Mouse (Mus musculus) adipose tissue, adult 10 weeks (tissue): ENCODE data around the gene Crxos. TPM values are rescaled to one million over a fixed set of nuclear protein-coding genes. Genes with fewer than 3 reads are reported as not detected.

Experiments
- polyA plus RNA-seq: library from polyadenylated mRNA; stranded (reverse); fragments of 350-450 nt; fragmentation: Illumina TruSeq; extraction: RNeasy Lipid Tissue Mini Kit (QIAGEN cat#74804); gene quantifications from one replicate; pipeline ENCODE4 v1.2.3, GENCODE M21; 2014; ENCODE audit warnings: low read depth, low replicate concordance

Gene Crxos
- not detected for polyA plus RNA-seq

DNA sequence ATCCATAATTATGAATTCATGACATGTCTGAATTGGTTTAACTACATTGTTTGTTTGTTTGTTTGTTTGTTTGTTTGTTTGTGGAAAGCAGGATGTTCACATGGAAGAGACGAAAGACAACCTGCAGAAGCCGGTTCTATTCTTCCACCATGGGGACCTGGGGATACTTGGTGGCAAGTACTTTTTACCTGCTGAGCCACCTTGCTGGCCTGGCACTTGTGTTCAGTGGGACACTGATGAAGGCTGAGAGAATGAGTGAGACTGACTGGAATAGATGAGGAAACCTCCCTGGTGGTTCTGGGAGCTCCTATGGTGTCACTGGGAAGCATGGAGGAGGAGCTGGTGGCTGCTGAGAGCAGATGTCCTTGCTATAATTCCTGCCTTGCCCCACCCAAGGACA lies at the start of gene Crxos:
Crxos (plus strand) TSS at position 301 of the 400 bp plus-strand sequence.

DNA sequence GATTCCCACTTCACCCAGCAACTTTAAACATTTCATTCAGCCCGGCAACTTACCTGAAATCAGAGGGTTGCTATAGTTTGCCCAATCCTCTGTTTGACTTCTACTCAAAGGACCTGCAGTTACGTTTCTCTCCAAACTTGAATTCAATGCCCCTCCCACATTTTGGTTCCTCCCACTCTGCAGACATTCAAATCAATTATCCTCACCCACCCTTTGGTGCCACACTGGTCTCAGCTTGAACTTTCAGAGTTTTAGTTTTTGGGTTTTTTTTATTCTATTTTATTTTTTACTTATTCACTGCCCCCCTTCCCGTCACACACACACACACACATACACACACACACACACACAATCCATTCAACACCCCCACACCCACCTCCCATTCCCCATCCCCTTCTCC lies 42.8 kb upstream of the Crxos start, which contains the start of gene Obox6:
Obox6 (minus strand) TSS at position 101 of the 400 bp plus-strand sequence.

DNA sequence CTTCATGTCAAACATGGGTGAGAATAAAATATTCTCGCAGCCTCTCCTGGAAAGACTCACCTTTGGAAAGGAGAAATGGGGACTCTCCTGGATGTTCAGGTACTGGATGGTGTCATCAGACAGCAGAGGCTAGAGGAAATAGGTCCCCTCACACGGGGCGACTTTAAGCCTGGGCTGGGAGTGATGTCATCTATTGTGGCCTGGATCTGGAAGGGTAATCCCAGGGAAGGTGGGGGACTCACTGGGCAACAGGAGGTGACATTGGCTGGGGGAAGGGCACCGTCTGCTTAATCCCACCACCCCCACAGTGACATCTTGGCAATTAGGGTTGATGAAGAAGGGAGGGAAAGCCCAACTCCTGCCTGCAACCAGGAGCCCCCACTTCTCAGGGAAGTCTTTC lies 2.7 kb upstream of the Crxos start, which contains the start of gene Crx:
Crx (minus strand) TSS at position 213 of the 400 bp plus-strand sequence.

DNA sequence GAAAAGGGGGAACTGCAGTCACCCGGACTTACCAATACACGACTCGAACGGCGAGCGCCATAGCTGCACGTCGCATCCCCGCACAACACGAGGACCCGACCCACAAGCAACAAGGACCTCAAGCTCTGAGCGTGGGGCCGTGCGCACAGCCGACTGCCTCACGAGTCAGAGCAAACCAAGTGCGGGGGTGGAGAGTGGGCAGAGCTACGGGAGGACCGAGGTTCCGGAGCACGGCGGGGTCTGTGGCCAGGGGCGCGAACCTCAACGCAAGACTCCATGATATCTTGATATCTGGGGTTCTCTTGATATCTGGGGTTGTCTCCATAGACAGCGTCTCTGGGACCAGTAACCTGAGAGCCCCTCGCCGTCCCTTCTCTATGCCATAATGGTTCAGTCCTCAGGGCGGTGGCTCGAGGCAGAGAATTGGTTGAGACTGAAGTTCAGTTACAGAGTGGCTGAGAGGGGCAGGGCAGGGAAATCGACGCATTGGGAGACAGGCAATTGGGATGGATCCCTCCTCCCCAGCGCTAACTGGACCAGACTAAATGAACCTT lies 39.9 kb downstream of the Crxos start, which contains the start of gene Selenow:
Selenow (minus strand) TSS at position 183 of the 554 bp plus-strand sequence.

DNA sequence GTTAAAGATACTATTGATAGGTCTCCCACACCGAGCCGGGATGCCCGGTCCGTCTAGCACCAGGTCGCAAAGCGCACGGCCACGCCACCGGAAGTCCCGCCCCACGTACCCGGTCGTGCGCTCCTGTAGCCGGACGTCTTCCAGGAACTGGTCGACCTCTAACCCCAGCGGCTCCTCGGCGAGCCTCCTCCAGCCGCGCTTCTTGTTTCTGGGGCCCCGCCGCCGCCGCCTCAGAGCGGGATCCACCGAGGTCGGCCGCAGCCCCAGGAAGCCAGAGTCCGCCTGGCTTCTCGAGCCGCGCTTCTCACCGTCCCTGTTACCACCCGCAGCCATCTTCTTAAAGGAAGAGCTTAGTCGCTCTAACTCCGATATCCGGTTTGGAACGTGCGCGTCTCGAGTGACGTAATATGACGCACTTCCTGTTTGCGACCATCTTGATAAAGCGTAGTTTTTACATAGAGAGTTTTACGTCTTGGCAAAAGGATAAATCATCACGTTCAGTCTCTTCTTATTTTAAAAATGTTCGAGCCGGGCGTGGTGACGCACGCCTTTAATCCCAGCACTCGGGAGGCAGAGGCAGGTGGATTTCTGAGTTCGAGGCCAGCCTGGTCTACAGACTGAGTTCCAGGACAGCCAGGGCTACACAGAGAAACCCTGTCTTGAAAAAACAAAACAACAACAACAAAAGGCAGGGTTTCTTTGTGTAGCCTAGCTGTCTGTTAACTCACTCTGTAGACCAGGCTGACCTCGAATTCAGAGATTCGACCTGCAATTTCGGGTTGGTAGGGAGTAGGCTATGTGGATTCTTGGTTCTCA lies 63.5 kb downstream of the Crxos start, which contains the start of gene Nop53:
Nop53 (minus strand) TSS at position 354 of the 816 bp plus-strand sequence.

Other genes starting within 250 kb of the Crxos start
- gene Obox3, start 242.7 kb upstream of the Crxos start, polyA plus RNA-seq = not detected
- gene Obox5, start 132.5 kb upstream of the Crxos start, polyA plus RNA-seq = not detected
- gene Obox6, start 42.9 kb upstream of the Crxos start, polyA plus RNA-seq = not detected
- not detected for gene Crx, start 2.6 kb upstream of the Crxos start, polyA plus RNA-seq
- gene Selenow, start 39.8 kb downstream of the Crxos start, polyA plus RNA-seq = 259 TPM
- gene Nop53, start 63.5 kb downstream of the Crxos start, polyA plus RNA-seq = 190 TPM
- gene Ehd2, start 85.0 kb downstream of the Crxos start, polyA plus RNA-seq = 174 TPM
- gene Bicra, start 165.3 kb downstream of the Crxos start, polyA plus RNA-seq = 7.2 TPM
- gene Zfp541, start 179.2 kb downstream of the Crxos start, polyA plus RNA-seq = 3.0 TPM
- gene Napa, start 215.8 kb downstream of the Crxos start, polyA plus RNA-seq = 151 TPM
- gene Kptn, start 237.3 kb downstream of the Crxos start, polyA plus RNA-seq = 19.4 TPM
- gene Slc8a2, start 247.2 kb downstream of the Crxos start, polyA plus RNA-seq = 0.88 TPM